Mouse (Mus musculus): Measurements from ENCODE around the gene Mthfsd. TPM values are rescaled to one million over a fixed set of nuclear protein-coding genes. Genes with fewer than 3 reads are reported as not detected.
"Not testable (repeated sequence)": the region's sequence is repeated elsewhere in the genome, so short reads cannot be mapped to it uniquely, and the experiment has no call there.

The Mthfsd gene
- total RNA-seq (2012; rRNA removed): 31.6 and 35.8 TPM in 2 replicates

GRCm38 (mm10) chr8:121107668-121108656 lies at the start of gene Mthfsd:
Gene Mthfsd (minus strand): TSS chr8:121108392.
- peaks cover 0 to 2% of the 10 kb centered on the region in 2 experiments; a peak in 1 of 4 replicates for H3K4me1 ChIP-seq (ENCODE audit: control insufficient read depth in 2 of 2, insufficient read depth in 2 of 2, low read length in 2 of 2, poor library complexity in 1 of 2)
- H3K4me3 ChIP-seq (ENCODE audit: insufficient read depth in 1 of 2, low read depth in 1 of 2, low read length in 2 of 2, poor library complexity in 1 of 2, severe bottlenecking in 1 of 2): peak within 1 kb of the TSS; percentile 82 to 91
- DNase-seq (ENCODE audit: low read depth, low spot score): peak; percentile 90
- H3K36me3 ChIP-seq (ENCODE audit: control insufficient read depth, insufficient read depth, low read length, poor library complexity, severe bottlenecking): peaks cover 16% of the 10 kb centered on the region
- TF ChIP-seq HCFC1 (IDR thresholded peaks at IDR 0.05; ENCODE audit: borderline replicate concordance, insufficient read depth, low read length): peak; percentile 66; the same call in 1 of the 2 replicates
- TF ChIP-seq CHD2 (IDR thresholded peaks at IDR 0.05; ENCODE audit: low read depth, low read length): no peak
- no peak within 1 kb of the TSS for H3K27ac ChIP-seq (ENCODE audit: insufficient read depth, low read depth, low read length, poor library complexity, severe bottlenecking)
- H3K9ac ChIP-seq (ENCODE audit: insufficient read depth, low read depth, low read length, poor library complexity, severe bottlenecking): peak within 1 kb of the TSS; percentile 91
- in situ Hi-C loops (cut with MboI; ENCODE audit: low sequenced_read_pairs in 2 of 2, unreplicated experiment in 2 of 2): no loop called here
- no peaks in the 10 kb centered on the region for H3K9me3 ChIP-seq (ENCODE audit: control insufficient read depth, insufficient read depth, low read depth, low read length)

DNA sequence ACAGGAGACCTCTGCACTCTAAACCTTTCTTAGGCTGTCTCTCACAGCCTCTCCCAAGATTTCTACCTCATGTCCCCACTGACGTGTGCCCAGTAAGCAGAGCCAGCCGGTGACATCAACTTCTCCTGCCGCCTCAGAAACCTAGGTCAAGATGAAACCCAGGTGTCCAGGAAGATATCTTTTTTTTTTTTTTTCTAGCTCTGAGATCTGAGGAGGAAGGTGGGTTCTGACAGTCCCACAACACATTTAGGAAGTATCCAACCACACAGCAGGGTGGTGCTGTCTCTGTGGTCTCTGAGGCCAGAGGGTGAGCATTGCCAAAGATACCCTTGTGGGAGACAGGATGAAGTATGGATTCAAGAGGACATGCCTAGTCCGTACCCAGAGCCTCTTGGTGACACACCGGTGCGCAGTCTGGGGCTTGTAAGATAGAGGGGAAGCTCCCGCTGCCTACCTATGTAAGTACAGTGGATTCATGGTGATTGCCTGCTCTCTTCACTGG lies 48.8 kb upstream of the Mthfsd start:
- Histone ChIP-seq H3K9ac (ENCODE audit: insufficient read depth, low read depth, low read length, poor library complexity, severe bottlenecking) (no peak overlapping the region), H3K36me3 (ENCODE audit: control insufficient read depth, insufficient read depth, low read length, poor library complexity, severe bottlenecking) (no peaks in the 10 kb centered on the region), H3K4me3 (ENCODE audit: insufficient read depth in 1 of 2, low read depth in 1 of 2, low read length in 2 of 2, poor library complexity in 1 of 2, severe bottlenecking in 1 of 2) (no peak overlapping the region), H3K9me3 (ENCODE audit: control insufficient read depth, insufficient read depth, low read depth, low read length) (no peaks in the 10 kb centered on the region), H3K4me1 (ENCODE audit: control insufficient read depth in 2 of 2, insufficient read depth in 2 of 2, low read length in 2 of 2, poor library complexity in 1 of 2) (no peaks in the 10 kb centered on the region), H3K27ac (ENCODE audit: insufficient read depth, low read depth, low read length, poor library complexity, severe bottlenecking) (no peak overlapping the region)
- in situ Hi-C loops (cut with MboI; ENCODE audit: low sequenced_read_pairs in 2 of 2, unreplicated experiment in 2 of 2): no loop called here
- no peak for DNase-seq (ENCODE audit: low read depth, low spot score)
- no peak for TF ChIP-seq MAFK (IDR thresholded peaks at IDR 0.05; ENCODE audit: insufficient read depth, low read depth, low read length)

GRCm38 (mm10) chr8:121152394-121152793 lies 44.2 kb upstream of the Mthfsd start:
- no peaks in the 10 kb centered on the region for H3K36me3 ChIP-seq (ENCODE audit: control insufficient read depth, insufficient read depth, low read length, poor library complexity, severe bottlenecking)
- no peak overlapping the region for H3K9ac ChIP-seq (ENCODE audit: insufficient read depth, low read depth, low read length, poor library complexity, severe bottlenecking)

GRCm38 (mm10) chr8:121148573-121149083 lies 40.4 kb upstream of the Mthfsd start:
- no peak for TF ChIP-seq HCFC1 (IDR thresholded peaks at IDR 0.05; ENCODE audit: borderline replicate concordance, insufficient read depth, low read length)
- TF ChIP-seq MAFK (IDR thresholded peaks at IDR 0.05; ENCODE audit: insufficient read depth, low read depth, low read length): no peak
- TF ChIP-seq CHD2 (IDR thresholded peaks at IDR 0.05; ENCODE audit: low read depth, low read length): no peak
- no peak for TF ChIP-seq ZC3H11A (IDR thresholded peaks at IDR 0.05; ENCODE audit: borderline replicate concordance, low read depth, low read length)
- TF ChIP-seq ZNF384 (IDR thresholded peaks at IDR 0.05; ENCODE audit: low read depth, low read length): no peak
- H3K27ac ChIP-seq (ENCODE audit: insufficient read depth, low read depth, low read length, poor library complexity, severe bottlenecking): no peak overlapping the region
- in situ Hi-C loops (cut with MboI; ENCODE audit: low sequenced_read_pairs in 2 of 2, unreplicated experiment in 2 of 2): no loop called here
- DNase-seq (ENCODE audit: low read depth, low spot score): no peak
- no peaks in the 10 kb centered on the region for H3K4me1 ChIP-seq (ENCODE audit: control insufficient read depth in 2 of 2, insufficient read depth in 2 of 2, low read length in 2 of 2, poor library complexity in 1 of 2)
- no peak overlapping the region for H3K9ac ChIP-seq (ENCODE audit: insufficient read depth, low read depth, low read length, poor library complexity, severe bottlenecking)
- H3K4me3 ChIP-seq (ENCODE audit: insufficient read depth in 1 of 2, low read depth in 1 of 2, low read length in 2 of 2, poor library complexity in 1 of 2, severe bottlenecking in 1 of 2): no peak overlapping the region
- H3K36me3 ChIP-seq (ENCODE audit: control insufficient read depth, insufficient read depth, low read length, poor library complexity, severe bottlenecking): no peaks in the 10 kb centered on the region
- H3K9me3 ChIP-seq (ENCODE audit: control insufficient read depth, insufficient read depth, low read depth, low read length): no peaks in the 10 kb centered on the region

More at GRCm38 (mm10) chr8:121152394-121152793, 44.2 kb upstream of the Mthfsd start:
- H3K9me3 ChIP-seq (ENCODE audit: control insufficient read depth, insufficient read depth, low read depth, low read length): no peaks in the 10 kb centered on the region
- no peaks in the 10 kb centered on the region for H3K4me1 ChIP-seq (ENCODE audit: control insufficient read depth in 2 of 2, insufficient read depth in 2 of 2, low read length in 2 of 2, poor library complexity in 1 of 2)
- in situ Hi-C loops (cut with MboI; ENCODE audit: low sequenced_read_pairs in 2 of 2, unreplicated experiment in 2 of 2): no loop called here
- no peak overlapping the region for H3K4me3 ChIP-seq (ENCODE audit: insufficient read depth in 1 of 2, low read depth in 1 of 2, low read length in 2 of 2, poor library complexity in 1 of 2, severe bottlenecking in 1 of 2)
- TF ChIP-seq MAFK (IDR thresholded peaks at IDR 0.05; ENCODE audit: insufficient read depth, low read depth, low read length): no peak
- TF ChIP-seq ZC3H11A (IDR thresholded peaks at IDR 0.05; ENCODE audit: borderline replicate concordance, low read depth, low read length): no peak
- TF ChIP-seq HCFC1 (IDR thresholded peaks at IDR 0.05; ENCODE audit: borderline replicate concordance, insufficient read depth, low read length): no peak
- H3K27ac ChIP-seq (ENCODE audit: insufficient read depth, low read depth, low read length, poor library complexity, severe bottlenecking): no peak overlapping the region
- no peak for DNase-seq (ENCODE audit: low read depth, low spot score)

GRCm38 (mm10) chr8:121145457-121146134 lies 37.4 kb upstream of the Mthfsd start:
- H3K9ac ChIP-seq (ENCODE audit: insufficient read depth, low read depth, low read length, poor library complexity, severe bottlenecking); H3K36me3 ChIP-seq (ENCODE audit: control insufficient read depth, insufficient read depth, low read length, poor library complexity, severe bottlenecking); in situ Hi-C loops (cut with MboI; ENCODE audit: low sequenced_read_pairs in 2 of 2, unreplicated experiment in 2 of 2): not testable (repeated sequence)

More at GRCm38 (mm10) chr8:121145457-121146134, 37.4 kb upstream of the Mthfsd start:
- not testable (repeated sequence) for DNase-seq (ENCODE audit: low read depth, low spot score); H3K4me1 ChIP-seq (ENCODE audit: control insufficient read depth in 2 of 2, insufficient read depth in 2 of 2, low read length in 2 of 2, poor library complexity in 1 of 2); H3K4me3 ChIP-seq (ENCODE audit: insufficient read depth in 1 of 2, low read depth in 1 of 2, low read length in 2 of 2, poor library complexity in 1 of 2, severe bottlenecking in 1 of 2); H3K27ac ChIP-seq (ENCODE audit: insufficient read depth, low read depth, low read length, poor library complexity, severe bottlenecking); H3K9me3 ChIP-seq (ENCODE audit: control insufficient read depth, insufficient read depth, low read depth, low read length)
